Comparison of ENCODE assay signal across 16 mouse cellular contexts in genomic region chr15:6180261-6180660, GRCm38 (mm10).
DNase-seq lines count a peak whose midpoint lies in the region; ATAC-seq and TF ChIP-seq lines count a peak whose summit lies in the region.
"Had no signal": no experiment of that assay in that cellular context is flagged by ENCODE, and none has a peak within 500 bp of the region (broad histone marks: within the 10 kb centered on the region; RNA-seq: fewer than 3 reads in every experiment).

No protein-coding gene starts in this region.

- no peaks in the 10 kb centered on the region for H3K36me3 ChIP-seq in heart, postnatal 0 days (replicated peaks; ENCODE audit: control insufficient read depth, insufficient read depth, low read length)
- H3K36me3 ChIP-seq in MEL (ENCODE audit: control insufficient read depth in 1 of 2, insufficient read depth in 2 of 2, low read length in 2 of 2): no peaks in the 10 kb centered on the region
- H3K36me3 ChIP-seq: embryonic facial prominence, embryonic 10.5 days; heart, embryonic 12.5 days; midbrain, embryonic 15.5 days had no signal

- no peak for TF ChIP-seq EP300 in heart, postnatal 0 days (IDR thresholded peaks at IDR 0.05; ENCODE audit: low read depth)
- no peak for TF ChIP-seq EP300 in MEL (IDR thresholded peaks at IDR 0.05; ENCODE audit: low read depth in 1 of 2, low read length in 2 of 2)

- H3K79me2 ChIP-seq in MEL (ENCODE audit: control insufficient read depth, insufficient read depth, low read length, poor library complexity): no peaks in the 10 kb centered on the region

- no peak overlapping the region for H3K4me3 ChIP-seq in heart, postnatal 0 days (ENCODE audit: low read depth, low read length)
- no peak overlapping the region for H3K4me3 ChIP-seq in left cerebral cortex, adult 2 months
- no peak overlapping the region for H3K4me3 ChIP-seq in MEL (ENCODE audit: control insufficient read depth in 1 of 2, insufficient read depth in 1 of 2, low read depth in 2 of 2, low read length in 2 of 2)
- H3K4me3 ChIP-seq: embryonic facial prominence, embryonic 10.5 days; erythroblast, embryonic 14.5 days; heart, embryonic 12.5 days; midbrain, embryonic 15.5 days had no signal

- 75% methylated on average over 1 of the region's 1 CpGs for WGBS in heart, postnatal 0 days

- TF ChIP-seq POLR2A in MEL (IDR thresholded peaks at IDR 0.05; ENCODE audit: control insufficient read depth in 1 of 2, insufficient read depth in 1 of 2, low read depth in 1 of 2, low read length in 2 of 2, poor library complexity in 1 of 2): no peak

- intact Hi-C loops in heart, postnatal 14 days (cut with DNase I): no loop called here
- intact Hi-C loops in left cerebral cortex, adult 2 months (cut with DNase I): no loop called here
- intact Hi-C loops in left cerebral cortex, postnatal 14 days (cut with DNase I): no loop called here

- H3K27ac ChIP-seq in heart, postnatal 0 days (ENCODE audit: low read depth): no peak overlapping the region
- H3K27ac ChIP-seq in left cerebral cortex, adult 2 months: no peak overlapping the region
- no peak overlapping the region for H3K27ac ChIP-seq in MEL (ENCODE audit: control insufficient read depth, low read depth, low read length)
- H3K27ac ChIP-seq: embryonic facial prominence, embryonic 10.5 days; midbrain, embryonic 15.5 days had no signal

- TF ChIP-seq RAD21 in MEL (IDR thresholded peaks at IDR 0.05; ENCODE audit: low read depth, low read length): peak; percentile 6; the same call in 1 of the 2 replicates

- DNase-seq in heart, postnatal 0 days (ENCODE audit: low spot score): no peak
- DNase-seq in heart, postnatal 14 days: no peak
- DNase-seq in left cerebral cortex, adult 2 months (ENCODE audit: extremely low spot score in 1 of 2, low spot score in 2 of 2): no peak
- DNase-seq in left cerebral cortex, postnatal 14 days (ENCODE audit: low spot score in 2 of 2): no peak
- peak; percentile 4 for DNase-seq in MEL (ENCODE audit: low read depth, low spot score)
- peak; percentile 5 for DNase-seq in induced T-regulatory cell, adult 2 months (ENCODE audit: low read depth)
- DNase-seq in spleen, postnatal 14 days (ENCODE audit: low spot score in 2 of 2): no peak
- DNase-seq: cerebellum, adult 11 months; cerebellum, postnatal 25 days; gastrocnemius, postnatal 36 days; lung, embryonic 14.5 days had no signal

- H3K4me2 ChIP-seq in heart, postnatal 0 days (ENCODE audit: low read depth, low read length): no peak overlapping the region
- H3K4me2 ChIP-seq: heart, embryonic 12.5 days; lung, embryonic 14.5 days; midbrain, embryonic 15.5 days had no signal

- no peaks in the 10 kb centered on the region for H3K9me3 ChIP-seq in heart, postnatal 0 days (replicated peaks; ENCODE audit: control insufficient read depth, low read length)
- H3K9me3 ChIP-seq in MEL (replicated peaks; ENCODE audit: insufficient read depth, low read length): no peaks in the 10 kb centered on the region
- H3K9me3 ChIP-seq: embryonic facial prominence, embryonic 10.5 days; midbrain, embryonic 15.5 days had no signal

- ATAC-seq in heart, postnatal 0 days (ENCODE audit: insufficient read depth, low read depth): no peak
- ATAC-seq: CD4-positive, CD25-positive, alpha-beta regulatory T cell, adult 4 months; midbrain, embryonic 15.5 days had no signal

- peak; percentile 19 for TF ChIP-seq CTCF in heart, postnatal 0 days (IDR thresholded peaks at IDR 0.05; ENCODE audit: low read depth)
- TF ChIP-seq CTCF in left cerebral cortex, adult 2 months (IDR thresholded peaks at IDR 0.05): peak; percentile 6
- TF ChIP-seq CTCF in MEL (IDR thresholded peaks at IDR 0.05 in 2 of 3, conservative IDR thresholded peaks at IDR 0.05 in 1 of 3; ENCODE audit: control insufficient read depth in 1 of 3, insufficient read depth in 1 of 3, low read depth in 2 of 3, low read length in 3 of 3, poor library complexity in 1 of 3, severe bottlenecking in 1 of 3): peak in 2 of 3 experiments; percentile 12 to 18; a peak in 2 of 6 replicates

- H3K27me3 ChIP-seq in heart, postnatal 0 days (ENCODE audit: control insufficient read depth, insufficient read depth, low read length): no peaks in the 10 kb centered on the region
- no peaks in the 10 kb centered on the region for H3K27me3 ChIP-seq in MEL (ENCODE audit: control insufficient read depth in 1 of 2, insufficient read depth in 2 of 2, low read length in 2 of 2)
- H3K27me3 ChIP-seq: heart, embryonic 12.5 days; midbrain, embryonic 15.5 days had no signal

- no peak overlapping the region for H3K9ac ChIP-seq in heart, postnatal 0 days (replicated peaks; ENCODE audit: low read depth, low read length)
- H3K9ac ChIP-seq in MEL (ENCODE audit: control insufficient read depth, low read depth, low read length, poor library complexity, severe bottlenecking): no peak overlapping the region
- H3K9ac ChIP-seq: heart, embryonic 12.5 days; lung, embryonic 14.5 days; midbrain, embryonic 15.5 days had no signal

- no peaks in the 10 kb centered on the region for H3K4me1 ChIP-seq in heart, postnatal 0 days (ENCODE audit: control insufficient read depth, insufficient read depth)
- no peaks in the 10 kb centered on the region for H3K4me1 ChIP-seq in MEL (ENCODE audit: control insufficient read depth in 1 of 2, insufficient read depth in 2 of 2, low read length in 2 of 2)
- H3K4me1 ChIP-seq: embryonic facial prominence, embryonic 10.5 days; heart, embryonic 12.5 days; midbrain, embryonic 15.5 days had no signal

TF ChIP-seq in MEL, 35 proteins besides CTCF, POLR2A, EP300 and RAD21:
- TF ChIP-seq SMC3 (IDR thresholded peaks at IDR 0.05; ENCODE audit: low read depth, low read length): peak; percentile 22; the same call in 1 of the 2 replicates
- TF ChIP-seq MXI1 (IDR thresholded peaks at IDR 0.05; ENCODE audit: low read depth, low read length): no peak

Comparison
In these comparisons a context has a peak if more than half of its experiments do, and no peak if none do; other contexts are left out.
1. DNase-seq: peak in MEL (single experiment) and induced T-regulatory cell, adult 2 months (single experiment); none in heart, postnatal 0 days (single experiment), heart, postnatal 14 days (0 of 2), left cerebral cortex, adult 2 months (0 of 2), left cerebral cortex, postnatal 14 days (0 of 2) and spleen, postnatal 14 days (0 of 2).
2. Peak in every context shown above with its lines, with median percentiles within 50 percentile points of each other: CTCF ChIP-seq.